Mouse (Mus musculus) embryonic facial prominence, embryonic 14.5 days (tissue): ENCODE results near the gene 9330159F19Rik. TPM values are rescaled to one million over a fixed set of nuclear protein-coding genes. Genes with fewer than 3 reads are reported as not detected.

Experiments
- ATAC-seq: fragments of 200-750 bp; cut with Nextera tagmentation; 2 replicates; pipeline ENCODE4 v1.8.0; 2017; ENCODE audit warnings: low read depth, moderate number of reproducible peaks, moderate TSS enrichment
- DNase-seq: peaks from one replicate; pipeline ENCODE4 v3.0.0-alpha.2; 2015; ENCODE audit warnings: low spot score
- H3K27ac ChIP-seq: fragments of 300-500 bp; sonication (generic); replicated peaks from 2 replicates; pipeline ENCODE4 v1.5.1; 2014; ENCODE audit warnings: low read depth, mild to moderate bottlenecking, low read length, moderate library complexity
- H3K27me3 ChIP-seq: fragments of 300-500 bp; sonication (generic); replicated peaks from 2 replicates; pipeline ENCODE4 v1.6.1; 2014; ENCODE audit warnings: low read length; ENCODE audit not compliant: control insufficient read depth, insufficient read depth
- H3K36me3 ChIP-seq: fragments of 300-500 bp; sonication (generic); 2 replicates; pipeline ENCODE4 v1.6.1; 2014; ENCODE audit warnings: low read length, mixed read lengths; ENCODE audit not compliant: control insufficient read depth, insufficient read depth
- H3K4me1 ChIP-seq: fragments of 300-500 bp; sonication (generic); 2 replicates; pipeline ENCODE4 v1.6.1; 2014; ENCODE audit warnings: antibody characterized with exemption, low read length; ENCODE audit not compliant: control insufficient read depth, insufficient read depth
- H3K4me2 ChIP-seq: fragments of 300-500 bp; sonication (generic); 2 replicates; pipeline ENCODE4 v1.6.1; 2014; ENCODE audit warnings: low read depth, mild to moderate bottlenecking, low read length, moderate library complexity, mixed read lengths
- H3K4me3 ChIP-seq: fragments of 300-500 bp; sonication (generic); 2 replicates; pipeline ENCODE4 v1.5.1; 2014; ENCODE audit warnings: low read depth, mild to moderate bottlenecking, low read length
- H3K9ac ChIP-seq: fragments of 300-500 bp; sonication (generic); 2 replicates; pipeline ENCODE4 v1.6.1; 2014; ENCODE audit warnings: low read depth, mild to moderate bottlenecking, low read length, moderate library complexity, mixed read lengths
- H3K9me3 ChIP-seq: fragments of 300-500 bp; sonication (generic); 2 replicates; pipeline ENCODE4 v1.6.1; 2016; ENCODE audit warnings: low read length; ENCODE audit not compliant: control insufficient read depth
- WGBS: fragments of 180-500 bp; shearing (Covaris S2); extraction: QIAGEN DNeasy Blood & Tissue Kit; methylation state at CpG from one replicate; pipeline ENCODE4 v1.1.7; 2014; 5-methylcytosine and 5-hydroxymethylcytosine counted together
- polyA plus RNA-seq: library from polyadenylated mRNA; unstranded; fragments of >200 nt; fragmentation: Nextera tagmentation; extraction: Ambion mirVana; gene quantifications from 2 replicates; pipeline ENCODE4 v1.2.1, GENCODE M21; 2014

Gene 9330159F19Rik
- polyA plus RNA-seq, 1 experiment from 2014 or later: 2.2 TPM

- Histone ChIP-seq H3K9me3 (no peaks in the 10 kb centered on the region), H3K4me2 (no peak overlapping the region), H3K9ac (no peak overlapping the region), H3K36me3 (no peaks in the 10 kb centered on the region), H3K27me3 (no peaks in the 10 kb centered on the region), H3K4me3 (no peak overlapping the region), H3K4me1 (no peaks in the 10 kb centered on the region), H3K27ac (no peak overlapping the region)
- ATAC-seq (no peak), DNase-seq (no peak)
- WGBS: 81% methylated on average over 4 of the region's 4 CpGs
These were observed 13.9 kb downstream of the 9330159F19Rik start for GRCm38 (mm10) chr10:29225329-29225728.

GRCm38 (mm10) chr10:29231208-29231607 is 19.8 kb downstream of the 9330159F19Rik start:
- Histone ChIP-seq H3K9me3 (no peaks in the 10 kb centered on the region), H3K27ac (no peak overlapping the region), H3K4me1 (no peaks in the 10 kb centered on the region), H3K9ac (no peak overlapping the region), H3K4me2 (no peak overlapping the region), H3K27me3 (no peaks in the 10 kb centered on the region), H3K36me3 (no peaks in the 10 kb centered on the region), H3K4me3 (no peak overlapping the region)
- ATAC-seq (no peak), DNase-seq (no peak)
- 75% methylated on average over 2 of the region's 2 CpGs for WGBS

Other genes starting within 250 kb of the 9330159F19Rik start
- not detected in 2 replicates for gene 2310057J18Rik, start 225.3 kb upstream of the 9330159F19Rik start, polyA plus RNA-seq
- 5.0 TPM in 2 replicates for gene Soga3, start 67.8 kb upstream of the 9330159F19Rik start, polyA plus RNA-seq
- gene Gm49353, start 12.7 kb upstream of the 9330159F19Rik start, polyA plus RNA-seq: 0.51 and 1.1 TPM in 2 replicates
- gene Echdc1, start 101.6 kb downstream of the 9330159F19Rik start, polyA plus RNA-seq: 24.8 and 25.3 TPM in 2 replicates
- 42.7 and 45.6 TPM in 2 replicates for gene Rnf146, start 150.8 kb downstream of the 9330159F19Rik start, polyA plus RNA-seq